Mouse (Mus musculus): Measurements from ENCODE around the gene Lpp.

The Lpp gene

GRCm38 (mm10) chr16:24392651-24393555, at the start of gene Lpp:
Gene Lpp (plus strand): TSS chr16:24393507.
- peak; percentile 42 for DNase-seq (ENCODE audit: low spot score)

GRCm38 (mm10) chr16:24347582-24348411, 45.5 kb upstream of the Lpp start:
- peak; percentile 63 for DNase-seq (ENCODE audit: low spot score)

- DNase-seq (ENCODE audit: low spot score): no peak
Measured at GRCm38 (mm10) chr16:24350306-24350705, 43.0 kb upstream of the Lpp start.

GRCm38 (mm10) chr16:24350751-24351150, 42.6 kb upstream of the Lpp start:
- no peak for DNase-seq (ENCODE audit: low spot score)

- no peak for DNase-seq (ENCODE audit: low spot score)
Measured at GRCm38 (mm10) chr16:24351811-24352210, 41.5 kb upstream of the Lpp start.

- no peak for DNase-seq (ENCODE audit: low spot score)
Measured at GRCm38 (mm10) chr16:24353816-24354215, 39.5 kb upstream of the Lpp start.

- DNase-seq (ENCODE audit: low spot score): no peak
Measured at GRCm38 (mm10) chr16:24361667-24362066, 31.6 kb upstream of the Lpp start.

- no peak for DNase-seq (ENCODE audit: low spot score)
Measured at GRCm38 (mm10) chr16:24364030-24364687, 29.1 kb upstream of the Lpp start.

- no peak for DNase-seq (ENCODE audit: low spot score)
Measured at GRCm38 (mm10) chr16:24365900-24366299, 27.4 kb upstream of the Lpp start.

- no peak for DNase-seq (ENCODE audit: low spot score)
Measured at GRCm38 (mm10) chr16:24367071-24367470, 26.2 kb upstream of the Lpp start.

- DNase-seq (ENCODE audit: low spot score): no peak
Measured at GRCm38 (mm10) chr16:24367506-24367905, 25.8 kb upstream of the Lpp start.

- DNase-seq (ENCODE audit: low spot score): no peak
Measured at GRCm38 (mm10) chr16:24376478-24376877, 16.8 kb upstream of the Lpp start.

GRCm38 (mm10) chr16:24390596-24390995, 2.7 kb upstream of the Lpp start:
- DNase-seq (ENCODE audit: low spot score): peak; percentile 55

GRCm38 (mm10) chr16:24391111-24391510, 2.2 kb upstream of the Lpp start:
- no peak for DNase-seq (ENCODE audit: low spot score)

- DNase-seq (ENCODE audit: low spot score): no peak
Measured at GRCm38 (mm10) chr16:24391901-24392300, 1.4 kb upstream of the Lpp start.

GRCm38 (mm10) chr16:24393556-24394210, 376 bp downstream of the Lpp start:
- no peak for DNase-seq (ENCODE audit: low spot score)

GRCm38 (mm10) chr16:24394211-24394991, 1.1 kb downstream of the Lpp start:
- DNase-seq (ENCODE audit: low spot score): no peak

- no peak for DNase-seq (ENCODE audit: low spot score)
Measured at GRCm38 (mm10) chr16:24395100-24395499, 1.8 kb downstream of the Lpp start.

- DNase-seq (ENCODE audit: low spot score): no peak
Measured at GRCm38 (mm10) chr16:24396504-24396903, 3.2 kb downstream of the Lpp start.

- DNase-seq (ENCODE audit: low spot score): no peak
Measured at GRCm38 (mm10) chr16:24398476-24398875, 5.2 kb downstream of the Lpp start.

GRCm38 (mm10) chr16:24398893-24399292, 5.6 kb downstream of the Lpp start:
- DNase-seq (ENCODE audit: low spot score): no peak
